ENCODE assay signal across 16 mouse cellular contexts in genomic region chr9:48340708-48341380, GRCm38 (mm10). TPM values are rescaled to one million over a fixed set of nuclear protein-coding genes. Genes with fewer than 3 reads are reported as not detected.
A peak's percentile ranks its signal among the peaks of the same experiment; 100 is the strongest.
DNase-seq lines count a peak whose midpoint lies in the region; ATAC-seq and TF ChIP-seq lines count a peak whose summit lies in the region.
"Had no signal": no experiment of that assay in that cellular context is flagged by ENCODE, and none has a peak within 500 bp of the region (broad histone marks: within the 10 kb centered on the region; RNA-seq: fewer than 3 reads in every experiment).

No protein-coding gene starts in this region.

- H3K9ac ChIP-seq in heart, embryonic 12.5 days: no peak overlapping the region
- H3K9ac ChIP-seq in midbrain, embryonic 11.5 days (ENCODE audit: low read length): no peak overlapping the region
- no peak overlapping the region for H3K9ac ChIP-seq in midbrain, postnatal 0 days (replicated peaks; ENCODE audit: low read length, poor library complexity, severe bottlenecking)
- H3K9ac ChIP-seq in liver, embryonic 12.5 days: peak overlapping the region; percentile 95
- no peak overlapping the region for H3K9ac ChIP-seq in stomach, embryonic 15.5 days
- H3K9ac ChIP-seq: embryonic facial prominence, embryonic 12.5 days; forebrain, postnatal 0 days; limb, embryonic 12.5 days had no signal

- H3K36me3 ChIP-seq in heart, embryonic 12.5 days: no peaks in the 10 kb centered on the region
- H3K36me3 ChIP-seq in midbrain, embryonic 11.5 days (ENCODE audit: control insufficient read depth, insufficient read depth, low read length): no peaks in the 10 kb centered on the region
- H3K36me3 ChIP-seq in midbrain, postnatal 0 days (ENCODE audit: insufficient read depth, low read length): no peaks in the 10 kb centered on the region
- peaks cover 35% of the 10 kb centered on the region for H3K36me3 ChIP-seq in liver, embryonic 12.5 days
- no peaks in the 10 kb centered on the region for H3K36me3 ChIP-seq in stomach, embryonic 15.5 days
- H3K36me3 ChIP-seq: embryonic facial prominence, embryonic 12.5 days; limb, embryonic 12.5 days had no signal

- no peaks in the 10 kb centered on the region for H3K27me3 ChIP-seq in heart, embryonic 12.5 days (replicated peaks)
- no peaks in the 10 kb centered on the region for H3K27me3 ChIP-seq in midbrain, embryonic 11.5 days (ENCODE audit: control insufficient read depth, insufficient read depth, low read length)
- no peaks in the 10 kb centered on the region for H3K27me3 ChIP-seq in midbrain, postnatal 0 days (ENCODE audit: insufficient read depth, low read length)
- H3K27me3 ChIP-seq in liver, embryonic 12.5 days (replicated peaks): no peaks in the 10 kb centered on the region
- no peaks in the 10 kb centered on the region for H3K27me3 ChIP-seq in stomach, embryonic 15.5 days (replicated peaks)
- H3K27me3 ChIP-seq: embryonic facial prominence, embryonic 12.5 days; limb, embryonic 12.5 days had no signal

- peak overlapping the region; percentile 26; the same call in 1 of the 2 replicates for H3K4me2 ChIP-seq in heart, embryonic 12.5 days
- no peak overlapping the region for H3K4me2 ChIP-seq in midbrain, embryonic 11.5 days
- H3K4me2 ChIP-seq in midbrain, postnatal 0 days (ENCODE audit: low read depth, low read length, poor library complexity, severe bottlenecking): no peak overlapping the region
- H3K4me2 ChIP-seq in liver, embryonic 12.5 days: peak overlapping the region; percentile 78
- no peak overlapping the region for H3K4me2 ChIP-seq in stomach, embryonic 15.5 days
- H3K4me2 ChIP-seq: embryonic facial prominence, embryonic 12.5 days; limb, embryonic 12.5 days had no signal

- no peaks in the 10 kb centered on the region for H3K9me3 ChIP-seq in heart, embryonic 12.5 days (replicated peaks)
- H3K9me3 ChIP-seq in midbrain, embryonic 11.5 days (ENCODE audit: control insufficient read depth, low read length): no peaks in the 10 kb centered on the region
- H3K9me3 ChIP-seq in midbrain, postnatal 0 days (ENCODE audit: low read length): no peaks in the 10 kb centered on the region
- H3K9me3 ChIP-seq in liver, embryonic 12.5 days (replicated peaks): no peaks in the 10 kb centered on the region
- no peaks in the 10 kb centered on the region for H3K9me3 ChIP-seq in stomach, embryonic 15.5 days
- H3K9me3 ChIP-seq: embryonic facial prominence, embryonic 12.5 days; limb, embryonic 12.5 days had no signal

- H3K4me3 ChIP-seq in heart, embryonic 12.5 days: no peak overlapping the region
- no peak overlapping the region for H3K4me3 ChIP-seq in midbrain, embryonic 11.5 days (ENCODE audit: low read depth, low read length)
- no peak overlapping the region for H3K4me3 ChIP-seq in midbrain, postnatal 0 days (ENCODE audit: low read depth, low read length)
- peak overlapping the region; percentile 81 for H3K4me3 ChIP-seq in liver, embryonic 12.5 days
- no peak overlapping the region for H3K4me3 ChIP-seq in stomach, embryonic 15.5 days (replicated peaks)
- H3K4me3 ChIP-seq: embryonic facial prominence, embryonic 12.5 days; limb, embryonic 12.5 days had no signal

- H3K27ac ChIP-seq in heart, embryonic 12.5 days (ENCODE audit: poor library complexity, severe bottlenecking): no peak overlapping the region
- H3K27ac ChIP-seq in midbrain, embryonic 11.5 days (ENCODE audit: low read depth, low read length): no peak overlapping the region
- H3K27ac ChIP-seq in midbrain, postnatal 0 days (ENCODE audit: low read depth, low read length): no peak overlapping the region
- H3K27ac ChIP-seq in liver, embryonic 12.5 days: peak overlapping the region; percentile 97
- H3K27ac ChIP-seq in stomach, embryonic 15.5 days: no peak overlapping the region
- H3K27ac ChIP-seq: embryonic facial prominence, embryonic 12.5 days; limb, embryonic 12.5 days had no signal

- TF ChIP-seq CTCF in midbrain, postnatal 0 days (IDR thresholded peaks at IDR 0.05): no peak

- peak; percentile 78 for ATAC-seq in heart, embryonic 12.5 days (ENCODE audit: insufficient number of reproducible peaks, low FRiP score)
- no peak for ATAC-seq in midbrain, embryonic 11.5 days (ENCODE audit: low FRiP score)
- no peak for ATAC-seq in midbrain, postnatal 0 days (ENCODE audit: low FRiP score)
- ATAC-seq in liver, embryonic 12.5 days: peak; percentile 97
- peak; percentile 95 for ATAC-seq in stomach, embryonic 15.5 days (ENCODE audit: insufficient read depth, low FRiP score, low read depth)
- ATAC-seq in activated CD4-positive, CD25-positive, alpha-beta regulatory T cell, adult 4 months: no peak
- ATAC-seq: forebrain, postnatal 0 days had no signal

- H3K4me1 ChIP-seq in heart, embryonic 12.5 days (replicated peaks): peaks cover 9% of the 10 kb centered on the region
- no peaks in the 10 kb centered on the region for H3K4me1 ChIP-seq in midbrain, embryonic 11.5 days (ENCODE audit: control insufficient read depth, insufficient read depth, low read length)
- H3K4me1 ChIP-seq in midbrain, postnatal 0 days (ENCODE audit: insufficient read depth, low read length): 0 out of 2 replicates have a peak, but pooled peaks cover 2% of the 10 kb centered on the region
- peaks cover 40% of the 10 kb centered on the region for H3K4me1 ChIP-seq in liver, embryonic 12.5 days
- H3K4me1 ChIP-seq in stomach, embryonic 15.5 days: no peaks in the 10 kb centered on the region
- H3K4me1 ChIP-seq: embryonic facial prominence, embryonic 12.5 days had no signal

- 59% methylated on average over 10 of the region's 10 CpGs for WGBS in heart, embryonic 12.5 days
- WGBS in midbrain, embryonic 11.5 days: 86% methylated on average over 10 of the region's 10 CpGs
- 88% methylated on average over 10 of the region's 10 CpGs for WGBS in midbrain, postnatal 0 days
- WGBS in liver, embryonic 12.5 days (ENCODE audit: insufficient replicate concordance): 32% methylated on average over 10 of the region's 10 CpGs
- WGBS in stomach, embryonic 15.5 days: 77% methylated on average over 10 of the region's 10 CpGs

- DNase-seq in heart, postnatal 4 days: no peak
- DNase-seq in midbrain, embryonic 11.5 days (ENCODE audit: low spot score, missing footprints): peak; percentile 79
- no peak for DNase-seq in midbrain, postnatal 0 days (ENCODE audit: low spot score)
- no peak for DNase-seq in frontal cortex, postnatal 25 days (ENCODE audit: low spot score in 2 of 2)
- DNase-seq: adrenal gland, adult 8-10 months; B cell, adult 2 months; cerebellum, adult 18-20 months; forebrain, postnatal 0 days; midbrain, embryonic 14.5 days; thymus, postnatal 14 days had no signal

RNA-seq across cellular contexts. Expression of gene Nxpe2, which starts 12.4 kb away (rescaled TPM):
- 1.6 and 3.2 TPM in 2 replicates for polyA plus RNA-seq in heart, embryonic 12.5 days (2016; fragmentation: Nextera tagmentation; extraction: Ambion mirVana)
- total RNA-seq in heart, postnatal 4 days (2021): 1 to 10 TPM; 1.7 to 1.8 TPM
- 1.3 and 1.7 TPM in 2 replicates for polyA plus RNA-seq in midbrain, embryonic 11.5 days (2014; fragmentation: Nextera tagmentation; extraction: Ambion mirVana)
- 0.28 and 0.66 TPM in 2 replicates for total RNA-seq in midbrain, postnatal 0 days (2014; rRNA removed)
- 0.26 and 0.36 TPM in 2 replicates for polyA plus RNA-seq in midbrain, postnatal 0 days (2015; fragmentation: Nextera tagmentation; extraction: Ambion mirVana)
- 130 and 139 TPM in 2 replicates for polyA plus RNA-seq in liver, embryonic 12.5 days (2016; fragmentation: Nextera tagmentation; extraction: Ambion mirVana)
- 4.4 and 11.1 TPM in 2 replicates for polyA plus RNA-seq in stomach, embryonic 15.5 days (2015; fragmentation: Nextera tagmentation; extraction: Ambion mirVana)
- polyA plus RNA-seq in activated CD4-positive, CD25-positive, alpha-beta regulatory T cell, adult 4 months (2017; shearing (Covaris generic)): under 1 TPM in 1 of 2 experiments, not detected in 1; 0.24 TPM
- total RNA-seq: forebrain, postnatal 0 days had no signal

Comparison
In these comparisons a context has a peak if more than half of its experiments do, and no peak if none do; other contexts are left out.
1. ATAC-seq: peak in heart, embryonic 12.5 days (single experiment), liver, embryonic 12.5 days (single experiment) and stomach, embryonic 15.5 days (single experiment); none in midbrain, embryonic 11.5 days (single experiment), midbrain, postnatal 0 days (single experiment) and activated CD4-positive, CD25-positive, alpha-beta regulatory T cell, adult 4 months (single experiment).
2. H3K4me2 ChIP-seq: peak in heart, embryonic 12.5 days (single experiment) and liver, embryonic 12.5 days (single experiment); none in midbrain, embryonic 11.5 days (single experiment), midbrain, postnatal 0 days (single experiment) and stomach, embryonic 15.5 days (single experiment).
3. RNA of gene Nxpe2, which starts 12.4 kb away (polyA plus RNA-seq): 130 to 139 TPM in liver, embryonic 12.5 days; 4.4 to 11.1 TPM in stomach, embryonic 15.5 days, 1.6 to 3.2 TPM in heart, embryonic 12.5 days, 1.3 to 1.7 TPM in midbrain, embryonic 11.5 days, 0.26 to 0.36 TPM in midbrain, postnatal 0 days and 0.24 TPM in activated CD4-positive, CD25-positive, alpha-beta regulatory T cell, adult 4 months; every median in the first group is over 10 times any median in the second.